Mouse (Mus musculus) thymus, adult 18-20 months (tissue): Measurements from ENCODE around the gene Arid3a.
"Not testable (repeated sequence)": the region's sequence is repeated elsewhere in the genome, so short reads cannot be mapped to it uniquely, and the experiment has no call there.

Source experiments
- DNase-seq, 2 experiments: peaks; one replicate each; pipeline ENCODE4 v3.0.0; 2022; ENCODE audit warnings: mixed read lengths in 2 of 2

Gene Arid3a

DNA sequence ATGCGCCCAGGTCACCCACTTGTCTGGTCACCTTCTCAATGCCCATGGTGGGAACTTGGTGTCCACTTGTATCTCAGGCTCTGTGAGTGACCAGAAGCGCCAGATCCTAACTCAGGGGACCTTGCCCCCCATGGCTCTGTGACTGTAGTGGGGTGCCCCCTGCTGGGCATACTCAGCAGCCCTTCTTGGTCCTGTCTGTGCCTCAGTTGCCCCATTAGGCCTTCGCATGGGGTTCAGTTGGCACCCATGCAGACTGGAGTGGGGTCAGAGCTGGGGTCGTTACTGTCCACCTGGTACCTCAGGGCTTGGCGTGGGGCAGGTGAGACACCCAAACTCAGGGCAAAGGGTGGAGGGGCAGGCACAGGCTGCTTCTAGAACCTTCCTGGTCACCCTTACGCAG lies 27.1 kb downstream of the Arid3a start:
- DNase-seq: no peak

DNA sequence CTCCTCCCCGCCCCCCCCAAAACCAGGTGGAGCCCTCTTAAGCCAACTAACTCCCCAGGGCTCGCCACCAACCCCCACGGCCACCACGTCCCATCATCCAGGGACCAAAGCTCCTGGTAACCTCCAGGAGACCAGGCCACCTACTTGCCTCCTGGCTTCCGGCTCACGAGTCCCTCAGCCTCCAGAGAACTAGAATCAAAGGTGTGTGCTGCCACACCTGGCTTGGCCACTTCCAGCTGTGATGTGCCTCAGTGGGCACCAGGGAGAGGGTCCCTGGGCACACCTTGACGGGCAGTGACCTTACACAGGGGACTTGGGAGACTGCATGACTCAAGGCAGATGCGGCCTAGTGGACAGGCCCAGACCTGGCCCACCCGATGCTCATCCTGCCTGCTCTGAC lies 28.8 kb downstream of the Arid3a start:
- DNase-seq: no peak

DNA sequence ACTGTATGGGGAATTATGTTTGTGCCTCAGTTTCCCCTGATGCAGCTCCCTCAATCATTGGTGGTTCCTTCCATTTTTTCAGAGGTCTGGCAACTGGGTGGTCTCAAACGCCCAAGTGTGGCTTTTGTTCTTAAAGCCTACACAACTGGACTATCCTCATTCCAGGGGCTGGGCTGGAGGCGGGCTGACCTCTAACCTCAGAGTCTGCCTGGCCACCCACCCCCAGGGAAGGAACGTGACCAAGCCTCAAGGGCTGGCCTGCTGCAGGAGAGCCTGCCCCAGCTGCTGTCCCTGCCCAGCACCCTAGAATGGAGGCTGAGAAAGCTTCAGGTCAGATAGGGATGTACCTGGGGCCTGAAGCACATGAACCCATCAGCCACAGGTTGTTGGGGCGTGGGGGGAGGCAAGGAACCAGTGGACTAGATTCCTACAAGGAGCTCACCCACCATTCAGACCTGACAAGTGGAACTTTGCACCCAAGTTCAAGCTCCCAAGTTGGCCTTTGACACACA lies 29.9 kb downstream of the Arid3a start:
- no peak for DNase-seq

DNA sequence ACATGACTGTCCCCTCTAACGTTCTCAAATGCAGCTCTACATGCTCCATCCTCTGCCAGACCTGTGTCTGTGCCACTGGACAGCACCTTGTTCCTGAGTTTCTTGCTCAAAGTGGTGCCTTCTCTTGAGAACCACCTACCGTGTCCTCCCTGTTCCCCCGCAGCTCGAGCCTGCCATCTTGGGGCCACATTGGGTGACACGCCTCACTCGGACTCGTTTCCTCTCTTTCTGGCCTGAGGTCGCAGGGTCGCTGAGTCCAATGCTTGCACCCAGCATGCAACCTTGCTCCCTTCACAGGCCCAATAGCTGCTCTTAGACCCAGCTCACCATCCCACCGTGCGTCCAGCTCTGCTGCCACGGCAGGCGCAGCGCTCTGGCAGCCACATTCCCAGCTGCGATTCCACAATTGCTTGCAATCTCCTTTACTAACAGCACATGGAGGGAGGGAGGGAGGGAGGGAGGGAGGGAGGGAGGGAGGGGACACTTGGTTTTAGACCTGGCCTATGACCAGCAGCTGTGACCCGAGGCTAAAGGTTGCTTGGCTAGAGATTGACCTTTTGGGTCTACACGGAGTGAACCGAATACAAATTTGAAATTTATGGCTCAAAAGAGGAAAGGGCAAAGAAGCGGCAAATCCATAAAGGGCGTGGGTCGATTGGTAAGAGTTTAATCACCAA lies 31.4 kb downstream of the Arid3a start:
- peak; percentile 65 to 74 for DNase-seq

DNA sequence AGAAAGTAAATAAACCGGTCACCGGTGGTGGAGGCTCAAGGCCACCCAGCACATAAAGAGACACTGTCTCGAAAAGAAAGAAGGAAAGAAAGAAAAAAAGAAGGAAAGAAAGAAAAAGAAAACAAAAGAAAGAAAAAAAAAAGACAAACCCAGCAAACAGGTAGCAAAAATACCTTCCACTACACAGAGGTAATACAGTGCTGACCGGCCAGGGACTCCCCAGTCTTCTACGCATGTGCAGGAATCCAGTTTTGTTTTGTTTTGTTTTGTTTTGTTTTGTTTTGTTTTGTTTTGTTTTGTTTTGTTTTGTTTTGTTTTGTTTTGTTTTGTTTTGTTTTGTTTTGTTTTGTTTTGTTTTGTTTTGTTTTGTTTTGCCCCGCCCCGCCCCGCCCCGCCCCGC lies 32.6 kb downstream of the Arid3a start:
- not testable (repeated sequence) for DNase-seq

DNA sequence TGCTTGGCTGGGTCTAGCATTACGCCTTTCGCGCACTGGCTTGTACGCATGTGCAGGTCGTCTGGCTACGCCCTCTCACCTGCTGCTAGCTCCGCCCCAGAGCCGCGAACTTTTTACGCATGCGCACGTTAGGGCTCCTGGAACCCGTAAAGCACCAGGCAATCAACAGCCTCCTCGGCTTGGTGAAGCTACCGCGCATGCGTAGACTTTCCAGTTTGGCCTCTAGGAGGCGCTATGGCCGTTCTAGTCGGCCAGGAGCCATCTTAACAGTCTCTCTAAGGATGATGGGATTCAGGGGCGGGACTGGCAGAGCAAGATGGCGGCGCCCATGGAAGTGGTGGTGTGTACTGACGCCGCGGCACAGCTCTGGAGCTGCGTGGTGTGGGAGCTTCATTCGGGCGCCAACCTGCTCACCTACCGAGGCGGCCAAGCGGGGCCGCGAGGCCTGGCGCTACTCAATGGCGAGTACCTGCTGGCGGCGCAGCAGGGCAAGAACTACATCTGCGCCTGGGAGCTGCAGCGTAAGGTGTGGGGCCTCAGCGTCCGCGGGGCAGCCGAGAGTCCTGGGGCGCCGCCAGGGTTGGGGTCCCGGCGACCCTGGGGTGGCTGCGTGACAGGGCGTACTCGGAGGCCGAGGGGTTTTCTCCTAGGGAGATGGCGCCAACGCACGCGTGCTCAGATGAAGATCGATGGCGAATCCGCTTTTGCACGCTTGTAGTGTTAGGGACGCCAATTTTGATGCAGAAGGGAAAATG lies 33.2 kb downstream of the Arid3a start, which contains the start of gene Wdr18:
TSS of gene Wdr18 (plus strand) at position 306 of the 755 bp plus-strand sequence.
- DNase-seq: peak; percentile 100

DNA sequence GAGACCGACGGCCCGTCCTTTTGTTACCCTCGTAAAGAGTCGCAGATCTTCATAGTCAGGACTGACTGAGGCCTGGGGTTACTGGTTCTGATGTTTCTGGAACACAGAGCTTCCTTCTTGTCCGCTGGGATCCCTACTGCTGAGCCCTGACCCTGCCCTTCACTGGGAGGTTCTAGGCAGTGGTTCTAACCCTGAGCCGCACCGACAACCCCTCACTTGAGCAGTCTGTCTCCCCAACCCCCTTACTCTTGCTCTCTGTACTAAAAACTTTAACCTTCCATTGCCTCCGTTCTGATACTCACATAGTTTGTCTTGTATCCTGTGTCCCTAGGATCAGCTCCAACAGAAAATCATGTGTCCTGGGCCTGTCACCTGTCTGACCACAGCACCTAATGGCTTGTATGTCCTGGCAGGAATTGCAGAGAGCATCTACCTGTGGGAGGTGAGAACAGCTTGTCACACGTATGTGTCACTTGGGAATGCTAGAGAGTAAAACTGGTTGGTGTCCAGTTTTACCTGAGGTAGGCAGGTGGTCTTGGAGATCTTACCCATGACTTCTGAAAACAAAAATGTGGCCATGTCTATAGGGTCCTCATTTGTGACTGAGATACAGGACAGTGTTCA lies 33.9 kb downstream of the Arid3a start:
- no peak for DNase-seq

DNA sequence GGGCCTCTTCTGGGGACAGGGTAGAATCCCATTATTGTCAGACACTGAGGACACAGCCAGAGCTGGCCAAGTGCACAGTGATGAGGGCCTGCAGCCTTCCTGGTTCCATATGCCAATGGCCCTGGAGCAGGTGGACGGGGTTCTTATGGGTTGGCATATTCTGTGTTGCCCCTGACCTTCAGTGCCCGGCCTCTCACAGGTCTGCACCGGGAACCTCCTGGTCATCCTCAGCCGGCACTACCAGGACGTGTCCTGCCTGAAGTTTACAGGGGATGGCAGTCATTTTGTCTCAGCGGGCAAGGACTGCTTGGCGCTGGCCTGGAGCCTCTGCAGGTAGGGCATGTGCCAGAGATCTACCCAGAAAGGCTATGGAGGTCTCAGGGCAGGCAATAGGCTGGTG lies 37.9 kb downstream of the Arid3a start:
- no peak for DNase-seq

DNA sequence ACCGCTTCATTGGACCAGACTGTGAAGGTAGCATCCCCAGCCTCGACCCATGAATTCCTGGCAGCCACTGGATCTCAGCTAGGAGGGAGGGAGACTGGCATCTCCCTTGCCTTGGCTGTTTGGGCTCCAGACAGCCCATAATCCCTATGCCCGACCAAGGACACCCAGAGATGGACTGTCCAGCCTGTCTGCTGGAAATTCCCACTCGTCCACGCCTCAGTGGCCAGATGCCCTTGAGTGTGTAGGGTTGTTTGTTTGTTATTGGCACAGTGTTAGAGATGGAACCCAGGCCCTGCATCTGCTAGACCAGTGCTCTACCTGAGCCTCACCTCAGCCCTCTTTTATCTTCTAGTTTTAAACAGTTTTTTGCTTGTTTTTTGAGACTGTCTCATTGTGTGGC lies 38.5 kb downstream of the Arid3a start:
- no peak for DNase-seq

DNA sequence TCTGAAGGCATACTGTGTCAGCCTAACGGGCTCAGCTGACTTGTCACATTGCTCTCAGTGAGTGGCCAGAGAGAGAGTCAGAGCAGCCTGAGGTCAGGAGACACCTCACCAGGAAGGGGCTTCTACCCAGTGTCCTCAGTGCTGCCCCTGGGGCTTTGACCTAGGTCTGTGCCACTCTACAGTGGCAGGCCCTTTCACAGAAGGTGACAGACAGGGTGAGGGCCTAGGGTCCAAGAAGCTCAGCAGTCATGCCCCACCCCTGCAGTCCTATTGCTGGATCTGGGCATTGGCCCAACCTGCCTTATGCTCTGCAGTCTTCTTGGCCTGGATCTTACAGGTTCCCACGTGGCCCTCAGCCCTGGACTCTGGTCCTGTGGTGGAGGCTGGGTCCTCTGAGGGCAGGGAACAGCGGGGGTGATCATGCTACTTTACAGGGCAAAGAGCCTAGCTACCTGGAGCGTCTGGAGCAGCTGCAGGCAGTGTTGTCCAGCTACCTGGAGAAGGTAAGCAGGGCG lies 40.1 kb downstream of the Arid3a start:
- DNase-seq: no peak

DNA sequence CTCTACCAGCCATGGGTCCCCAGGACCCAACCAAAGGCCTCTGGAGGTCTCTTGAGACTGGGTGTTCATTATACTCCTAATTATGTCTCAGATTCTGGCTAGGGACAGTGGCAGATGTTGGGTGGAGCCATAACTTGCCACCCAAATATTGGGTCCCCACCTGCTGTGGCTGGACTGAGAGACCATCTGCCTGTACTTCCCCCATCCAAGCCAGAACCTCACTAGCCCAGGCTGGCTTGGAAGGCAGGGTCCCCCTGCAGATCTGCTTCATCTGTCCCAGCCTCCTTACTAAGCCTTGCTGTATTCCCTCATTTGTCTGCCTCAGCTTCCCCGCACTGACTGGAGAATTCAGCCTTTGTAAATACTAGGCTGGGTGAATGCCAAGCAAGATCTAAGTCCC lies 41.3 kb downstream of the Arid3a start:
- DNase-seq: no peak

DNA sequence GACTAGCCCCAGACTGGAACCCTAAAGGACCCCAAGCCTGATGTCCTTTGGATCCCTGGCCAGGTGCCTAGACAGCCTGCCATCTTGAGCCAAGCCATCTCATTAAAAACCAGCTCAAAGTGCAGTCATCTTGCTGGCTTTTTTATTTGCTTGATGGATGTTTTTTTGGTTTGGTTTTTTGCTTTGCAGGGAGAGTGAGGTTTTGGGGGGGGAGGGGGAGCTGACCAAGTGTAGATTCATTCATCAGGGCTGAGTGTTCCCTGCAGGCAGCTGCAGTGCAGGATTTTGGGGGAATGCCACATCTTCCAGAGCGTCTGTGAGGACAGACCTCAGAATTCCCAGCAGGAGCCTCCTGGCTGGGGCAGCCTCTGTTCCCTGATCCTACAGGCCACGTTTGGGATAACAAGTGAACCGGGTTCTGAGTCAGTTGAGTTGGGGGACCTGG lies 42.3 kb downstream of the Arid3a start:
- no peak for DNase-seq

DNA sequence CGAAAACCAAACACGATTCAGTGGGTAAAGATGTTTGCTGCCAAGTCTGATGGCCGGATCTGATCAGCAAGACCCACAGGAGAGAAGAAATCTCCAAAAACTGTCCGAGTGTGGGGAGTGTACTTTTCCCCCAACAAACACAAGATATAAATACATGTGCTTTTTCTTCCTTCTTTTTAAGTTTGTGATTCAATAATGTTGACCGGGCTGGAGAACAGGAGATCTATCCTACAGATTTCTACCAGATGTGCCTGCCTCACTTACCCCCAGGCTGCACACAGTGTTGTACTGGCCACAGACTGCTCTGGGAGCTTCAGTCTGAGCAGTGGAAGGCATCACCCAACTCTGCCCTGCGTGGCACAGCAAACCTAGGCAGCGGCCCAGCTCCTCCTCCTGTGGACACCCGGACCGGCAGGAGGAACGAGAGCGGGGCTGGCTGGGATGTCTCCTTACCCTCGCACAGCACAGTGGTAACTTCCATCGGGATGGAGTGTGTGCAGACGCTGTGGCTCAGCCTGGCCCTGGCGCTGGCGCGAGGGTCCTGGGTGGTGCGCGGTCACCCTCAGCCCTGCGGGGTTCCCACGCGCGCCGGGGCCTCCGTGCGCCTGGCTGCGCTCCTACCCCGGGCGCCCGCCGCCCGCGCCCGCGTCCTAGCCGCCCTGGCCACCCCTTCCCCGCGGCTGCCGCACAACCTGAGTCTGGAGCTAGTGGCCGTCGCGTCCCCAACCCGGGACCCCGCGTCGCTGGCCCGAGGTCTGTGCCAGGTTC lies 43.8 kb downstream of the Arid3a start, which contains the start of gene Grin3b:
TSS of gene Grin3b (plus strand) at position 301 of the 768 bp plus-strand sequence.
- no peak for DNase-seq

DNA sequence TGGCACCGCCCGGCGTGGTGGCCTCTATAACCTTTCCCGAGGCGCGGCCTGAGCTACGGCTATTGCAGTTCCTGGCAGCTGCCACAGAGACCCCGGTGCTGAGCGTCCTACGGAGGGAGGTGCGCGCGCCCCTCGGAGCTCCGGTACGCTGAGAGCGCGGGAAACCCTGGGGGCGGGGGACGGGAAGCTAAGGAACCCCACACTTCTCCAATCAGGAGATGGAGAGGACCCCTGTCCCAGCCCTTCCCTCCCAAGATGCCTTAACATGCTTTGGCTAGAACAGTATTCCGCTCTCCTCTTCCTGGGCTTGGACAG lies 44.3 kb downstream of the Arid3a start:
- DNase-seq: no peak

DNA sequence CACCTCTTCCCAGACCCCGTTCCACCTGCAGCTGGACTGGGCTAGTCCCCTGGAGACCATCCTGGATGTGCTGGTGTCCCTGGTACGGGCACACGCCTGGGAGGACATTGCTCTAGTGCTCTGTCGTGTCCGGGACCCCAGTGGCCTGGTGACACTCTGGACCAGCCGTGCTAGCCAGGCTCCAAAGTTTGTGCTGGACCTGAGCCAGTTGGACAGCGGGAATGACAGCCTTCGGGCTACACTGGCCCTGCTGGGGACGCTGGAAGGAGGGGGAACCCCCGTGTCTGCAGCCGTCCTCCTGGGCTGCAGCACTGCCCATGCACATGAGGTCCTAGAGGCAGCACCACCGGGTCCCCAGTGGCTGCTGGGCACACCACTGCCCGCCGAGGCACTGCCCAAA lies 46.0 kb downstream of the Arid3a start:
- DNase-seq: no peak

DNA sequence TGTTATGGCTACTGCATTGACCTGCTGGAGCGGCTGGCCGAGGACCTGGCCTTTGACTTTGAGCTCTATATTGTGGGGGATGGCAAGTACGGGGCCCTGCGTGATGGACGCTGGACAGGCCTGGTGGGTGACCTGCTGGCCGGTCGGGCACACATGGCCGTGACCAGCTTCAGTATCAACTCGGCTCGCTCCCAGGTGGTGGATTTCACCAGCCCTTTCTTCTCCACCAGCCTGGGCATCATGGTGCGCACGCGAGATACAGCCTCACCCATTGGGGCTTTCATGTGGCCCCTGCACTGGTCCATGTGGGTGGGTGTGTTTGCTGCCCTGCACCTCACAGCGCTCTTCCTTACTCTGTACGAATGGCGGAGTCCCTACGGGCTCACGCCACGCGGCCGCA lies 47.2 kb downstream of the Arid3a start:
- no peak for DNase-seq

DNA sequence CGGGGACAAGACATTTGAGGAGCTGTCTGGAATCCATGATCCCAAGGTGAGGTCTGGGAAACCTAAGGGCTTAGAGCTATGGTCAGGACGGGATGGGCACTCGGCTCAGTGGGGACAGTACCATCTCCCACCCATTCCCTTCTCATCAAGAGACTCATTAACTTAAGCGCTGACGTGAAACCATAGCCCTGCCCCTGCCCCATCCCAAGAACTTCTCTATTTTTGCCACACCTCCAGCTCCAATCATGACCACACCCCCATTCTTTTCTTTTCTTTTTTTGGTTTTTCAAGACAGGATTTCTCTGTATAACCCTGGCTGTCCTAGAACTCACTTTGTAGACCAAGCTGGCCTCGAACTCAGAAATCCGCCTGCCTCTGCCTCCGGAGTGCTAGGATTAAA lies 47.8 kb downstream of the Arid3a start:
- DNase-seq: no peak

DNA sequence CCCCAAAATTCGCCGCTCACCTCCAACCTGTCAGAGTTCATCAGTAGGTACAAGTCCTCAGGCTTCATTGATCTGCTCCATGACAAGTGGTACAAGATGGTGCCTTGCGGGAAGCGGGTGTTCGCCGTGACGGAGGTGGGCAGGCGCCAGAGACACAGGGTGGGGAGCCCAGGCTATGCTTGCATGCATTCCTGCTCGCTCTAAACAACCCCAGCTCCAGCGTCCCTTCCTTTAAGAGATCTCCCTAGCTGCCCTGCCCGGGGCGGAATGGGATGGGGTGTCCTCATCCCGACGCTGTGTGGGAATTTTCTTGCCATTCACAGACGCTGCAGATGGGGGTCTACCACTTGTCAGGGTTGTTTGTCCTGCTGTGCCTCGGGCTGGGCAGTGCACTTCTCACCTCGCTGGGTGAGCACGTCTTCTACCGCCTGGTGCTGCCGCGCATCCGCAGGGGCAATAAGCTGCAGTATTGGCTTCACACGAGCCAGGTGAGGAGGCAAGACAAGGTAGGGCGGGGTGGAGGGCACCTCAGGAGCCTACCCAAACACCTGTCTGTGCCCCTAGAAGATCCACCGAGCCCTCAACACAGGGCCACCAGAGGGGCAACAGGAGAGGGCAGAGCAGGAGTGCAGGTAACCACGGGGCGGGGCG lies 49.4 kb downstream of the Arid3a start:
- no peak for DNase-seq

DNA sequence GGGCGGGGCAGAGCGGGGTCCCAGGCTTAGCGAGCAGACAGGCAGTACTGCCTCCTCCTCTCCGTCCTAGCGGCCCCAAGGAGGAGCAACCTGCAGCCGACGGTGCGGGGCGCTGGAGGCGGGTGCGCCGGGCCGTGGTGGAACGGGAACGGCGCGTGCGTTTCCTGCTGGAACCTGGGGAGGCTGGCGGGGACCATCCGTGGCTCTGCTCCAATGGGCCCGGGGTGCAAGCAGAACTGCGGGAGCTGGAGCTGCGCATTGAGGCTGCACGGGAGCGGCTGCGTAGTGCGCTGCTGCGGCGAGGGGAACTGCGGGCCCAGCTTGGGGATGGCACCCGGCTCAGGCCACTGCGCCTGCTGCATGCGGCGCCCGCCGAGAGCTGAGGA lies 49.9 kb downstream of the Arid3a start:
- DNase-seq: no peak

DNA sequence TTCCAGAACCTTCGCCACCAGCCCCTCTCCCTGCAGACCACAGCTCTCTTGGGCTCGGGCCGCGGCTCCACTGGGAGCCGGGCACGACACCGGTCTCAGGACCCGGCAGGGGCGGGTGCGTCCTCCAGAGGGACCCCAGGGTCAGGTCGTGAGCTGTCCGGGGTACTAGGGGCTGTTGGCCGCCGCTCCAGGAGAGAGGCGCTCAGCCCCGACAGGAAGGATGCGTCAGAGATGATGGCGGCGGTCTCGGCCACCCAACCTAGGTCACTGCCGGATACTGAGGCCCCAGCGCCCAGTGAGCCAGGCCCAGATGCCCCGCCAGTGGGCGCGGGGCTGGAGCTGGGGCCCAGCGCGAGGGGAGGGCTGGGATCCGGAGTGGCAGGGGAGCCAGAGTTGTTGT lies 50.5 kb downstream of the Arid3a start:
- DNase-seq: no peak

DNA sequence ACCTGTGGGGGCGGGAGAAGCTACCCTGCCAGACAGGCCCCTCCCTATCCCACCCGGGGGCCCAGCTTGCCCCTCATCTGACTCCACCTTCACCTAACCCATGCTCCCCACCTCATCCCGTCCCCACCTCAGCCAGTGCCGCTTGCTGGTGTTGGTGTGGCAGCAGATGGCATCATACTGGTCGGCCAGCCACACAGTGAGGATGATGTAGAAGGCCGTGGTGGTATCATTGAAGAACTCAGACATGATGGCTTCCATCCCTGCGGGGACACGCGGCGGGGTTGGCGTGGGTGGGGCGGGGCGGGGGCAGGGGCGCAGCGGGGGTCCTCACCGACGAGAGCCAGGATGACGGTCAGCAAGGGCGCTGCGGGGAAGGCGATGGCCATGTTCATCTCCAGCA lies 51.2 kb downstream of the Arid3a start:
- no peak for DNase-seq

DNA sequence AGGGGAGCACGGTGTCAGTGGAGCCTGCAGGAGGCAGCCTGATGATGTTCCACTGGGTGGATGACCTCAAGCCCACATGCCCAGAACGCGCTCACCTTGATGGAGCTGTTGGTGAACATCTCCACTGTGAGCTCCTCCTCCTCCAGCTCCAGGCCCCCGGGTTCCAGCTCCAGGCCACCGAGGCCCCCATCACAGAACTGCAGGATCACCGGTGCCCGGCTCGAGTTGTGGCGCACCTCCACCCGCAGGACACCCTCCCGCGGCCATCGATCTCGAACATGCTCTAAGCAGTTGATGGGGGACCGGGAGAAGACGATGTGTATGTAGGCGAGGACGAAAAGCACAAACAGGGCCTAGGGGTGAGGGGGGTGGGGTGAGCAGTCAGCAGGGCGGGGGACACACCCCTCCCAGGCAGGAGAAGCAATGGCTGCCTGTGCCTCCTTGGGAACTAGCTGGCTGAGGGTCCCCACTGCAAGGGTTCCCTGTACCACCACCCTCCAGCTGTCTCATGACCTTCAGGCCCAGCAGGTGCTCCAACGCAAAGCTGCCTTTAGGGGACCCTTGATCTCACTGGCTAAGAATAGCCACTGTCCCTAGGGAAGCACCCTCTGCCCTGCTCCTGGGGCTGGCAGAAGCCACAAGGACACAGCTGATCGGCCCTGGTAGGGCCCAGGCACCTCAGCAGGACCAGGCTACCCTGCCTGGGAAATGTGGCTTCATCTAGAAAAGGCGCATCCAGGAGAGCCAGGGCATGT lies 52.7 kb downstream of the Arid3a start:
- no peak for DNase-seq
